Mouse (Mus musculus): ENCODE data around the gene Mrgprx2. TPM values are rescaled to one million over a fixed set of nuclear protein-coding genes. Genes with fewer than 3 reads are reported as not detected.
"Not testable (repeated sequence)": the region's sequence is repeated elsewhere in the genome, so short reads cannot be mapped to it uniquely, and the experiment has no call there.

Gene Mrgprx2
- 0.48 and 0.67 TPM in 2 replicates for total RNA-seq (2012; rRNA removed)

DNA sequence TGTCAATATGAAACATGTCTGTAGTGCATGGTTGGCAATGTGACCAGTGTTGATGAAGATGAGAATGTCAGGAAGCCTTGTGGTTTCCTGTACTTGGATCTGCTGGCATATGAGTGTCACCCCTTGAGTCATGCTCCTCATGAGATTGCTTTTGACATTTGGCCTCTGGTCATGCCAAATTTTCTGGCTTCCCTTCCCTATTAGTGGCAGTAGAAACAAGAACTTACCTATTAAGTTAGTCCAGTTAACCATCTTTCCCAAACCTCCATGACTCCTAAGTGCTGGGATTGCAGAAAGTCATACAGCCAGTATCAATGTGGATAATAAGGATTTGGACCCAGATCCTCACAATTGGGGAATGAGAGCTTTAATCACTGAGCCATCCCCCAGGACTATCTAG is at the start of gene Mrgprx2:
Mrgprx2 (minus strand) TSS at position 101 of the 400 bp plus-strand sequence.
- in situ Hi-C loops (cut with MboI; ENCODE audit: low sequenced_read_pairs in 2 of 2, unreplicated experiment in 2 of 2): no loop called here
- no peaks in the 10 kb centered on the region for H3K36me3 ChIP-seq (ENCODE audit: control insufficient read depth, insufficient read depth, low read length, poor library complexity, severe bottlenecking)
- no peak within 1 kb of the TSS for H3K27ac ChIP-seq (ENCODE audit: insufficient read depth, low read depth, low read length, poor library complexity, severe bottlenecking)
- no peak within 1 kb of the TSS for H3K9ac ChIP-seq (ENCODE audit: insufficient read depth, low read depth, low read length, poor library complexity, severe bottlenecking)
- no peak for DNase-seq (ENCODE audit: low read depth, low spot score)
- no peak within 1 kb of the TSS for H3K4me3 ChIP-seq (ENCODE audit: insufficient read depth in 1 of 2, low read depth in 1 of 2, low read length in 2 of 2, poor library complexity in 1 of 2, severe bottlenecking in 1 of 2)
- no peaks in the 10 kb centered on the region for H3K4me1 ChIP-seq (ENCODE audit: control insufficient read depth in 2 of 2, insufficient read depth in 2 of 2, low read length in 2 of 2, poor library complexity in 1 of 2)
- TF ChIP-seq CHD2 (IDR thresholded peaks at IDR 0.05; ENCODE audit: low read depth, low read length) (no peak), ZC3H11A (IDR thresholded peaks at IDR 0.05; ENCODE audit: borderline replicate concordance, low read depth, low read length) (no peak), MAFK (IDR thresholded peaks at IDR 0.05; ENCODE audit: insufficient read depth, low read depth, low read length) (no peak), HCFC1 (IDR thresholded peaks at IDR 0.05; ENCODE audit: borderline replicate concordance, insufficient read depth, low read length) (no peak), ZNF384 (IDR thresholded peaks at IDR 0.05; ENCODE audit: low read depth, low read length) (no peak)
- no peaks in the 10 kb centered on the region for H3K9me3 ChIP-seq (ENCODE audit: control insufficient read depth, insufficient read depth, low read depth, low read length)

DNA sequence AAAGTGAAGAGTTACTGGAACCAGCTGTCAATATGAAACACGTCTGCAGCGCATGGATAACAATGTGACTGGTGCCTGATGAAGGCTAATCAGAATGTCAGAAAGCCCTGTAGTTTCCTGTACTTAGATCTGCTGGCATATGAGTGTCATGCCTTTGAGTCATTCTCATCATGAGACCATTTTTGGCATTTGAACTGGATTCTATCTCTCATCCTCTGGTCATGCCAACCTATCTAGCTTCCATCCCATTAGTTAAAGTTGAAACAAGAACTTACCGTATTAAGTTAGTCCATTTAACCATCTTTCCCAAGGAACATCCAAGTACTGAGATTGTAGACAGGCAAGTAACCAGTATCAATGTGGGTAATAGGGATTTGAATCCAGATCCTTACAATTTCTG is 42.9 kb downstream of the Mrgprx2 start, which contains the start of gene Mrgprb1:
Mrgprb1 (minus strand) TSS at position 101 of the 400 bp plus-strand sequence.
- DNase-seq (ENCODE audit: low read depth, low spot score): no peak
- Histone ChIP-seq H3K36me3 (ENCODE audit: control insufficient read depth, insufficient read depth, low read length, poor library complexity, severe bottlenecking) (no peaks in the 10 kb centered on the region), H3K9me3 (ENCODE audit: control insufficient read depth, insufficient read depth, low read depth, low read length) (no peaks in the 10 kb centered on the region), H3K4me1 (ENCODE audit: control insufficient read depth in 2 of 2, insufficient read depth in 2 of 2, low read length in 2 of 2, poor library complexity in 1 of 2) (no peaks in the 10 kb centered on the region), H3K9ac (ENCODE audit: insufficient read depth, low read depth, low read length, poor library complexity, severe bottlenecking) (no peak within 1 kb of the TSS), H3K4me3 (ENCODE audit: insufficient read depth in 1 of 2, low read depth in 1 of 2, low read length in 2 of 2, poor library complexity in 1 of 2, severe bottlenecking in 1 of 2) (no peak within 1 kb of the TSS), H3K27ac (ENCODE audit: insufficient read depth, low read depth, low read length, poor library complexity, severe bottlenecking) (no peak within 1 kb of the TSS)
- TF ChIP-seq ZNF384 (IDR thresholded peaks at IDR 0.05; ENCODE audit: low read depth, low read length) (no peak), ZC3H11A (IDR thresholded peaks at IDR 0.05; ENCODE audit: borderline replicate concordance, low read depth, low read length) (no peak), HCFC1 (IDR thresholded peaks at IDR 0.05; ENCODE audit: borderline replicate concordance, insufficient read depth, low read length) (no peak), MAFK (IDR thresholded peaks at IDR 0.05; ENCODE audit: insufficient read depth, low read depth, low read length) (no peak), CHD2 (IDR thresholded peaks at IDR 0.05; ENCODE audit: low read depth, low read length) (no peak)
- in situ Hi-C loops (cut with MboI; ENCODE audit: low sequenced_read_pairs in 2 of 2, unreplicated experiment in 2 of 2): no loop called here

GRCm38 (mm10) chr7:48436581-48436980 is 62.5 kb downstream of the Mrgprx2 start:
- H3K4me3 ChIP-seq (ENCODE audit: insufficient read depth in 1 of 2, low read depth in 1 of 2, low read length in 2 of 2, poor library complexity in 1 of 2, severe bottlenecking in 1 of 2): no peak overlapping the region
- DNase-seq (ENCODE audit: low read depth, low spot score): no peak
- in situ Hi-C loops (cut with MboI; ENCODE audit: low sequenced_read_pairs in 2 of 2, unreplicated experiment in 2 of 2): no loop called here
- no peak for TF ChIP-seq MAFK (IDR thresholded peaks at IDR 0.05; ENCODE audit: insufficient read depth, low read depth, low read length)
- TF ChIP-seq HCFC1 (IDR thresholded peaks at IDR 0.05; ENCODE audit: borderline replicate concordance, insufficient read depth, low read length): no peak
- no peak for TF ChIP-seq CHD2 (IDR thresholded peaks at IDR 0.05; ENCODE audit: low read depth, low read length)
- no peak for TF ChIP-seq ZC3H11A (IDR thresholded peaks at IDR 0.05; ENCODE audit: borderline replicate concordance, low read depth, low read length)
- TF ChIP-seq ZNF384 (IDR thresholded peaks at IDR 0.05; ENCODE audit: low read depth, low read length): no peak
- H3K4me1 ChIP-seq (ENCODE audit: control insufficient read depth in 2 of 2, insufficient read depth in 2 of 2, low read length in 2 of 2, poor library complexity in 1 of 2): no peaks in the 10 kb centered on the region
- no peaks in the 10 kb centered on the region for H3K36me3 ChIP-seq (ENCODE audit: control insufficient read depth, insufficient read depth, low read length, poor library complexity, severe bottlenecking)
- H3K27ac ChIP-seq (ENCODE audit: insufficient read depth, low read depth, low read length, poor library complexity, severe bottlenecking): no peak overlapping the region; the same call in 1 of the 2 replicates
- no peaks in the 10 kb centered on the region for H3K9me3 ChIP-seq (ENCODE audit: control insufficient read depth, insufficient read depth, low read depth, low read length)
- no peak overlapping the region for H3K9ac ChIP-seq (ENCODE audit: insufficient read depth, low read depth, low read length, poor library complexity, severe bottlenecking)

DNA sequence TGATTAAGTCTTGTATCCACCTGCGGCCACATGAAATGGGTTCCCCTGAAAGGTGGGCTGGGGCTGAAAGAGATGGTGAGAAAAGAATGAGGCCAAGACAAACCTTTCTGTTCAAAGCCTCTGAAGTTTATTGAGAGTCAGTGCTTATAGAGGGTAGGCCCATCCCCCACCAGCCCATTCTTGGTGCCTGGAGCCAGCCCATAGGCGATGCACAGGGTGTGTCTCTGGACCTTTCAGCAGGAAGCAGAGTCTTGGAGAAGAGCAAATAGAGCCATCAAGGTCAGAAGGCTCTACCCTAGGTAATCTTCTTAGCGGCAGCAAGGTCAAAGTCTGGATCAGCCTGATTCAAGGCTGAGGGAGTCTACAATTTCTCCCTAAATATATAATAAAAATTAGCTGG is 63.2 kb downstream of the Mrgprx2 start:
- H3K36me3 ChIP-seq (ENCODE audit: control insufficient read depth, insufficient read depth, low read length, poor library complexity, severe bottlenecking); H3K9me3 ChIP-seq (ENCODE audit: control insufficient read depth, insufficient read depth, low read depth, low read length); H3K4me1 ChIP-seq (ENCODE audit: control insufficient read depth in 2 of 2, insufficient read depth in 2 of 2, low read length in 2 of 2, poor library complexity in 1 of 2); DNase-seq (ENCODE audit: low read depth, low spot score); H3K9ac ChIP-seq (ENCODE audit: insufficient read depth, low read depth, low read length, poor library complexity, severe bottlenecking); in situ Hi-C loops (cut with MboI; ENCODE audit: low sequenced_read_pairs in 2 of 2, unreplicated experiment in 2 of 2); H3K4me3 ChIP-seq (ENCODE audit: insufficient read depth in 1 of 2, low read depth in 1 of 2, low read length in 2 of 2, poor library complexity in 1 of 2, severe bottlenecking in 1 of 2): not testable (repeated sequence)
- H3K27ac ChIP-seq (ENCODE audit: insufficient read depth, low read depth, low read length, poor library complexity, severe bottlenecking): peak overlapping the region; percentile 22; the same call in 1 of the 2 replicates

Other genes starting within 250 kb of the Mrgprx2 start
- gene Mrgprb8, start 110.8 kb downstream of the Mrgprx2 start, total RNA-seq (2012; rRNA removed): not detected in 2 replicates
- gene Mrgprb1, start 43.0 kb downstream of the Mrgprx2 start, total RNA-seq (2012; rRNA removed): 1.1 TPM in 1 of 2 replicates, not detected in the other
- not detected in 2 replicates for gene Mrgprb2, start 58.8 kb upstream of the Mrgprx2 start, total RNA-seq (2012; rRNA removed)
- not detected in 2 replicates for gene Mrgprb3, start 144.5 kb upstream of the Mrgprx2 start, total RNA-seq (2012; rRNA removed)